Mouse (Mus musculus) ES-Bruce4 (cell line): ENCODE measurements around the gene Pex14.

ENCODE experiments used
- CTCF ChIP-seq: IDR thresholded peaks from one replicate; pipeline ENCODE4 v1.8.1; 2011; ENCODE audit warnings: low read depth, low read length
- EP300 ChIP-seq: IDR thresholded peaks from 2 replicates; pipeline ENCODE4 v1.6.1; 2011; ENCODE audit warnings: low read depth, low read length; ENCODE audit not compliant: insufficient read depth
- POLR2A ChIP-seq: IDR thresholded peaks from one replicate; pipeline ENCODE4 v1.8.1; 2011; ENCODE audit warnings: low read length; ENCODE audit not compliant: insufficient read depth

GRCm38 (mm10) chr4:149057470-149057869, 42.2 kb downstream of the Pex14 start:
- no peak for TF ChIP-seq CTCF
- no peak for TF ChIP-seq POLR2A
- TF ChIP-seq EP300: no peak
